Mouse (Mus musculus): ENCODE data around the gene Bpifa1. TPM values are rescaled to one million over a fixed set of nuclear protein-coding genes. Genes with fewer than 3 reads are reported as not detected.

Gene Bpifa1
- polyA plus RNA-seq (2012; rRNA removed): 0.11 and 1.3 TPM in 2 replicates

GRCm38 (mm10) chr2:154142580-154142979 is at the start of gene Bpifa1:
Gene Bpifa1 (plus strand): TSS chr2:154142880.

DNA sequence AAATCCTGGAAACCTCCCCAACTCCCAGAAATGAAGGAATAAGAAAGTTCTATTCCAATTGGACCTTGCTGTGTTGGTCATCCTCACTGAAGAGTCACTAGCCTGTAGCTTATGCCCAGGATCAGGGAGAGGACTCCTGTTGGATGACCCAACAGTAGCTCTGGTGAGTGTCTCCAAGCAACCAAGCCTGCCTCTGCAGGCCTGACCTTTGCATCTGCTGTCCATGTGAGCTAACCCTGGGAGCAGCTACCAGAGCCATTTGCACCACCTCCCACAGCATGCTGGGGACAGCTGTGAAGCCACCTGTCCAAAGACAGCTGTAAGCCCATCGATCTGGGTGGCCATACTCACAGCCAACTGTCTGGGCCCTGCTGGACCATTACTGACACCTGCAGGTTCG is 12.6 kb upstream of the Bpifa1 start, which contains the start of gene Bpifa3:
Gene Bpifa3, plus strand, starts transcription at position 217 of the 400 bp plus-strand sequence.

GRCm38 (mm10) chr2:154162307-154162706 is 19.6 kb downstream of the Bpifa1 start, which contains the start of gene Bpifa5:
Gene Bpifa5 (plus strand): TSS chr2:154162607.

DNA sequence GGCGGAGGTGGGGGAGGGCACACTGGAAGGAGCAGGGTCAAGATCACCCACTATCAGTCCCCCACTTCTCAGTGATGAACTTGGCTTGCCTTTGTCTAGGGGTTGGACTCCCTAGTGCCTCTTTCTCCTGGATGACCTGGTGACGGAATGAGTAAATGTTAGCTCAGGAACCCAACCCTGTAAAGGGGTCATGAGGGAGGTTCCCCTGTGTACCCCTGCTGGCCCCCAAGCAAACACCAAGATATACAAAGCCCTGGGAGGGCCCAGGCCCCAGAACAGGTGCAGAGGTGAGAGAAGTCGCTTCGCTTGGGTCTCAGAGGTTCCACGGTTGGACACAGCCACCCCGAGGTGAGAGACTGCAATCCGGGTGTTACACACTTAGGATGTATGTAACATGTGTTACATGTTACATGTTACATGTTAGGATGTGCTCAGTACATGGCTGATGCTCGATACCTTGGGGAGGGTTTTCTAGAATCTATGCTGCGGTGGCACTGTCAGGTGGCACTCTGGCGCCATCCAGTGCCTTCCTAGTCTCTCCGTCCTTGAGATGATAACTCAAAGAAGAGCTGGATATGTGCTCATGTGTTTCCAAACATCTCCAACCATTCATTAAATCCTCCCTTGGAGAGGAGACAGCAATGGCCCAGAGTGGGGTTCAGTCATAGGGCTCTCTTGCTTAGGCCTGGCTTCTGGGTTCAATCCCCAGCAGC is 48.0 kb downstream of the Bpifa1 start, which contains the start of gene Bpifb1:
Gene Bpifb1, plus strand, starts transcription at position 273 of the 713 bp plus-strand sequence.

Other genes with a start within 250 kb of the Bpifa1 start
- 0.09 TPM in 1 of 2 replicates, not detected in the other for gene Bpifb6, start 242.5 kb upstream of the Bpifa1 start, polyA plus RNA-seq (2012; rRNA removed)
- not detected in 2 replicates for gene Bpifb3, start 224.7 kb upstream of the Bpifa1 start, polyA plus RNA-seq (2012; rRNA removed)
- gene Bpifb4, start 204.7 kb upstream of the Bpifa1 start, polyA plus RNA-seq (2012; rRNA removed): 0.05 and 0.27 TPM in 2 replicates
- not detected in 2 replicates for gene Bpifa6, start 167.9 kb upstream of the Bpifa1 start, polyA plus RNA-seq (2012; rRNA removed)
- gene Bpifa2, start 134.6 kb upstream of the Bpifa1 start, polyA plus RNA-seq (2012; rRNA removed): not detected in 2 replicates
- gene Bpifa3, start 12.5 kb upstream of the Bpifa1 start, polyA plus RNA-seq (2012; rRNA removed): not detected in 2 replicates
- gene Bpifa5, start 19.7 kb downstream of the Bpifa1 start, polyA plus RNA-seq (2012; rRNA removed): not detected in 2 replicates
- 0.32 and 0.39 TPM in 2 replicates for gene Bpifb1, start 47.9 kb downstream of the Bpifa1 start, polyA plus RNA-seq (2012; rRNA removed)
- 0.16 and 0.23 TPM in 2 replicates for gene Bpifb5, start 80.9 kb downstream of the Bpifa1 start, polyA plus RNA-seq (2012; rRNA removed)
- gene Bpifb9a, start 115.0 kb downstream of the Bpifa1 start, polyA plus RNA-seq (2012; rRNA removed): 0.35 TPM in 1 of 2 replicates, not detected in the other
- 0.13 TPM in 1 of 2 replicates, not detected in the other for gene Bpifb9b, start 164.3 kb downstream of the Bpifa1 start, polyA plus RNA-seq (2012; rRNA removed)
- gene Cdk5rap1, start 230.1 kb downstream of the Bpifa1 start, polyA plus RNA-seq (2012; rRNA removed): 10.2 and 15.0 TPM in 2 replicates